Mouse (Mus musculus) ES-Bruce4 (cell line): ENCODE measurements around the gene Kif1b.

Experiments
- CTCF ChIP-seq: IDR thresholded peaks from one replicate; pipeline ENCODE4 v1.8.1; 2011; ENCODE audit warnings: low read depth, low read length
- POLR2A ChIP-seq: IDR thresholded peaks from one replicate; pipeline ENCODE4 v1.8.1; 2011; ENCODE audit warnings: low read length; ENCODE audit not compliant: insufficient read depth

- no peak for TF ChIP-seq POLR2A
- no peak for TF ChIP-seq CTCF
Measured at GRCm38 (mm10) chr4:149191103-149191502, 116.4 kb downstream of the Kif1b start.
